Mouse (Mus musculus) right cerebral cortex, adult 18-20 months (tissue): ENCODE results near the gene Snapc1.

Experiments
- DNase-seq: peaks from one replicate; pipeline ENCODE4 v3.0.0; 2022; ENCODE audit warnings: mixed read lengths

The Snapc1 gene

GRCm38 (mm10) chr12:73997297-73998127 is 33.2 kb downstream of the Snapc1 start, which contains the start of gene Syt16:
TSS of gene Syt16 (plus strand) at chr12:73997661.
- DNase-seq: peak; percentile 74

- no peak for DNase-seq
Observed at GRCm38 (mm10) chr12:73998128-73998456, 33.8 kb downstream of the Snapc1 start.

GRCm38 (mm10) chr12:74002449-74002848 is 38.2 kb downstream of the Snapc1 start:
- DNase-seq: no peak

- peak; percentile 73 for DNase-seq
Observed at GRCm38 (mm10) chr12:74009448-74009911, 45.2 kb downstream of the Snapc1 start.

GRCm38 (mm10) chr12:74013739-74014138 is 49.5 kb downstream of the Snapc1 start:
- peak; percentile 84 for DNase-seq

GRCm38 (mm10) chr12:74014739-74015270 is 50.5 kb downstream of the Snapc1 start:
- DNase-seq: no peak

- no peak for DNase-seq
Observed at GRCm38 (mm10) chr12:74015491-74015890, 51.2 kb downstream of the Snapc1 start.

GRCm38 (mm10) chr12:74023260-74023659 is 59.0 kb downstream of the Snapc1 start:
- no peak for DNase-seq

- no peak for DNase-seq
Observed at GRCm38 (mm10) chr12:74024912-74025311, 60.6 kb downstream of the Snapc1 start.
